Mouse (Mus musculus) MEL (cell line): ENCODE measurements at regions not wholly inside any gene's neighbourhood (a gene's known extent, or its start where the extent isn't known, plus 50 kb on each side); places are given as distances from the start of the nearest gene placed in this dataset.

ENCODE experiments used
- DNase-seq: peaks from one replicate; pipeline ENCODE4 v3.0.0; 2011; ENCODE audit warnings: low read depth, low spot score
- H3K27ac ChIP-seq: 2 replicates; pipeline ENCODE4 v1.5.1; 2012; ENCODE audit warnings: low read depth, mild to moderate bottlenecking, control low read depth, low read length, moderate library complexity; ENCODE audit not compliant: control insufficient read depth
- H3K27me3 ChIP-seq, 2 experiments: fragments of 150-350 bp in 1 of 2; sonication (generic) in 1 of 2; 2 replicates each; pipeline ENCODE4 v1.6.1; 2012; ENCODE audit warnings: low read length in 2 of 2, mild to moderate bottlenecking in 2 of 2, improper control_type of control experiment in 1 of 2, moderate library complexity in 1 of 2; ENCODE audit not compliant: insufficient read depth in 2 of 2, control insufficient read depth in 1 of 2
- H3K36me3 ChIP-seq, 2 experiments: 2 replicates each; pipeline ENCODE4 v1.6.1; 2012 to 2014; ENCODE audit warnings: low read length in 2 of 2, improper control_type of control experiment in 1 of 2, inconsistent platforms in 1 of 2, mild to moderate bottlenecking in 1 of 2; ENCODE audit not compliant: insufficient read depth in 2 of 2, control insufficient read depth in 1 of 2
- H3K4me1 ChIP-seq, 2 experiments: fragments of 150-350 bp in 1 of 2; sonication (generic) in 1 of 2; 2 replicates each; pipeline ENCODE4 v1.6.1; 2012; ENCODE audit warnings: low read length in 2 of 2, improper control_type of control experiment in 1 of 2, mild to moderate bottlenecking in 1 of 2; ENCODE audit not compliant: insufficient read depth in 2 of 2, control insufficient read depth in 1 of 2
- H3K4me3 ChIP-seq, 2 experiments: fragments of 150-350 bp in 1 of 2; sonication (generic) in 1 of 2; 2 replicates each; pipeline ENCODE4 v1.5.1; 2012; ENCODE audit warnings: low read depth in 2 of 2, low read length in 2 of 2, mild to moderate bottlenecking in 2 of 2, moderate library complexity in 2 of 2, control low read depth in 1 of 2, improper control_type of control experiment in 1 of 2; ENCODE audit not compliant: control insufficient read depth in 1 of 2, insufficient read depth in 1 of 2
- H3K79me2 ChIP-seq: 2 replicates; pipeline ENCODE4 v1.6.1; 2012; ENCODE audit warnings: mild to moderate bottlenecking, low read length, moderate library complexity; ENCODE audit not compliant: control insufficient read depth, poor library complexity, insufficient read depth
- H3K9ac ChIP-seq: 2 replicates; pipeline ENCODE4 v1.6.1; 2012; ENCODE audit warnings: low read depth, mild to moderate bottlenecking, control low read depth, low read length, moderate library complexity; ENCODE audit not compliant: control insufficient read depth, poor library complexity, severe bottlenecking
- H3K9me3 ChIP-seq: fragments of 150-350 bp; sonication (generic); replicated peaks from 2 replicates; pipeline ENCODE4 v1.6.1; 2012; ENCODE audit warnings: mild to moderate bottlenecking, low read length, improper control_type of control experiment, moderate library complexity; ENCODE audit not compliant: insufficient read depth
- CHD1 ChIP-seq: IDR thresholded peaks from 2 replicates; pipeline ENCODE4 v1.6.1; 2012; ENCODE audit warnings: low read depth, mild to moderate bottlenecking, inconsistent platforms, low read length, improper control_type of control experiment
- CTCF ChIP-seq, 3 experiments: IDR thresholded peaks in 2 of 3; conservative IDR thresholded peaks in 1 of 3; 2 replicates each; pipeline ENCODE4 v1.5.1; 2011 to 2012; ENCODE audit warnings: low read length in 3 of 3, low read depth in 2 of 3, mild to moderate bottlenecking in 2 of 3, improper control_type of control experiment in 1 of 3, inconsistent platforms in 1 of 3, mixed read lengths in 1 of 3, moderate library complexity in 1 of 3; ENCODE audit not compliant: control insufficient read depth in 1 of 3, insufficient read depth in 1 of 3, poor library complexity in 1 of 3, severe bottlenecking in 1 of 3
- EP300 ChIP-seq, 2 experiments: IDR thresholded peaks; 2 replicates each; pipeline ENCODE4 v1.6.1; 2011; ENCODE audit warnings: improper control_type of control experiment in 2 of 2, low read length in 2 of 2, low read depth in 1 of 2, mild to moderate bottlenecking in 1 of 2
- GABPA ChIP-seq: IDR thresholded peaks from 2 replicates; pipeline ENCODE4 v1.6.1; 2012; ENCODE audit warnings: low read depth, mild to moderate bottlenecking, inconsistent platforms, low read length, improper control_type of control experiment, moderate library complexity
- HCFC1 ChIP-seq: IDR thresholded peaks from 2 replicates; pipeline ENCODE4 v1.6.1; 2012; ENCODE audit warnings: low read depth, mild to moderate bottlenecking, inconsistent platforms, low read length, improper control_type of control experiment, moderate library complexity
- JUND ChIP-seq: IDR thresholded peaks from 2 replicates; pipeline ENCODE4 v1.6.1; 2011; ENCODE audit warnings: low read depth, mild to moderate bottlenecking, improper control_type of control experiment, low read length
- KAT2A ChIP-seq: conservative IDR thresholded peaks from 2 replicates; pipeline ENCODE4 v1.6.1; 2012; ENCODE audit warnings: low read depth, low read length, improper control_type of control experiment, inconsistent platforms
- MAZ ChIP-seq: IDR thresholded peaks from 2 replicates; pipeline ENCODE4 v1.6.1; 2012; ENCODE audit warnings: low read depth, mild to moderate bottlenecking, inconsistent platforms, low read length, improper control_type of control experiment
- MYC ChIP-seq: IDR thresholded peaks from 2 replicates; pipeline ENCODE4 v1.6.1; 2011; ENCODE audit warnings: low read depth, mild to moderate bottlenecking, low read length, improper control_type of control experiment, moderate library complexity
- NELFE ChIP-seq: IDR thresholded peaks from 2 replicates; pipeline ENCODE4 v1.6.1; 2011; ENCODE audit warnings: low read depth, low read length, improper control_type of control experiment
- POLR2AphosphoS2 ChIP-seq: IDR thresholded peaks from 2 replicates; pipeline ENCODE4 v1.6.1; 2011; ENCODE audit warnings: low read length, improper control_type of control experiment
- POLR2AphosphoS5 ChIP-seq: IDR thresholded peaks from 2 replicates; pipeline ENCODE4 v1.6.1; 2012; ENCODE audit warnings: low read depth, borderline replicate concordance, mild to moderate bottlenecking, inconsistent platforms, low read length, moderate library complexity, mixed read lengths
- RCOR1 ChIP-seq: IDR thresholded peaks from 2 replicates; pipeline ENCODE4 v1.6.1; 2012; ENCODE audit warnings: low read depth, mild to moderate bottlenecking, inconsistent platforms, low read length, improper control_type of control experiment
- TAL1 ChIP-seq: IDR thresholded peaks from 2 replicates; pipeline ENCODE4 v1.6.1; 2012; ENCODE audit warnings: mild to moderate bottlenecking, inconsistent platforms, low read length, moderate library complexity, mixed read lengths
- TBP ChIP-seq: IDR thresholded peaks from 2 replicates; pipeline ENCODE4 v1.8.0; 2011; ENCODE audit warnings: low read depth, low read length, improper control_type of control experiment
- UBTF ChIP-seq: IDR thresholded peaks from 2 replicates; pipeline ENCODE4 v1.6.1; 2012; ENCODE audit warnings: low read depth, mild to moderate bottlenecking, inconsistent platforms, low read length, improper control_type of control experiment, moderate library complexity, borderline replicate concordance; ENCODE audit not compliant: insufficient read depth
- USF2 ChIP-seq, 2 experiments: IDR thresholded peaks; 2 replicates each; pipeline ENCODE4 v1.6.1; 2011 to 2012; ENCODE audit warnings: improper control_type of control experiment in 2 of 2, low read length in 2 of 2, borderline replicate concordance in 1 of 2, inconsistent platforms in 1 of 2, low read depth in 1 of 2, mild to moderate bottlenecking in 1 of 2; ENCODE audit not compliant: insufficient read depth in 1 of 2
- ZC3H11A ChIP-seq: IDR thresholded peaks from 2 replicates; pipeline ENCODE4 v1.6.1; 2012; ENCODE audit warnings: low read depth, mild to moderate bottlenecking, inconsistent platforms, low read length, improper control_type of control experiment
- ZNF384 ChIP-seq: IDR thresholded peaks from 2 replicates; pipeline ENCODE4 v1.6.1; 2012; ENCODE audit warnings: low read depth, mild to moderate bottlenecking, inconsistent platforms, low read length, improper control_type of control experiment

GRCm38 (mm10) chr2:108904121-108904733 is 376.3 kb upstream of the Kif18a start:
- Histone ChIP-seq H3K27ac (no peak overlapping the region), H3K27me3 (no peaks in the 10 kb centered on the region), H3K4me3 (no peak overlapping the region), H3K4me1 (no peaks in the 10 kb centered on the region), H3K36me3 (no peaks in the 10 kb centered on the region), H3K9me3 (no peaks in the 10 kb centered on the region), H3K9ac (no peak overlapping the region), H3K79me2 (no peaks in the 10 kb centered on the region)
- no peak for DNase-seq
- no peak for TF ChIP-seq USF2 (IDR thresholded peaks at IDR 0.05; ENCODE audit: borderline replicate concordance in 1 of 2, insufficient read depth in 1 of 2, low read depth in 1 of 2, low read length in 2 of 2)
- TF ChIP-seq POLR2AphosphoS2 = no peak
- TF ChIP-seq TAL1 = no peak
- TF ChIP-seq MYC = no peak
- no peak for TF ChIP-seq NELFE
- TF ChIP-seq EP300 (IDR thresholded peaks at IDR 0.05; ENCODE audit: low read depth in 1 of 2, low read length in 2 of 2) = no peak
- no peak for TF ChIP-seq TBP

DNA sequence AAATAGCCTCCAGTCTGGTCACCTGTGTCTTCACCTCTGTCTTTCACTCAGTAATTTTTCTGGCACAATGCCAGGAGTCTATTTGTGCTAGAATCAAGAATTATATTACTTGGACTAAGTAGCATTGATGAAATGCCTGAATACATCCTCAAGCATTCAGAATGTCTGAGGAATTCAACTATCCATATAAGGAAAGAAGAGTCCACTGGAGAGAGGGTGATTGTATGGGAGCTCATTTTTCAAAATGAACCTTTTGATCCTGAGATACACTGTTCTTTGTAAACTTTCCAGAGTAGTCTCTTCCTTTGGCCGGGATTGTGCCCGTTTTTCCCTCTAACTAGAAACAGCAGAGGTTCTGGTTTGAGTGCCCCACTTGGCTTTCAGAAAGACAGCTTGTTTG is 367.0 kb upstream of the Kif18a start:
- Histone ChIP-seq H3K79me2 (no peaks in the 10 kb centered on the region), H3K4me3 (no peak overlapping the region), H3K27ac (no peak overlapping the region), H3K27me3 (no peaks in the 10 kb centered on the region; a peak in 1 of 4 replicates), H3K9ac (no peak overlapping the region), H3K4me1 (no peaks in the 10 kb centered on the region), H3K36me3 (no peaks in the 10 kb centered on the region), H3K9me3 (no peaks in the 10 kb centered on the region)
- no peak for TF ChIP-seq MAZ
- TF ChIP-seq JUND = no peak
- no peak for TF ChIP-seq GABPA
- TF ChIP-seq ZC3H11A = no peak
- no peak for TF ChIP-seq CTCF (IDR thresholded peaks at IDR 0.05 in 2 of 3, conservative IDR thresholded peaks at IDR 0.05 in 1 of 3; ENCODE audit: control insufficient read depth in 1 of 3, insufficient read depth in 1 of 3, low read depth in 2 of 3, low read length in 3 of 3, poor library complexity in 1 of 3, severe bottlenecking in 1 of 3)
- no peak for TF ChIP-seq HCFC1
- no peak for TF ChIP-seq POLR2AphosphoS5
- TF ChIP-seq UBTF = no peak
- no peak for TF ChIP-seq ZNF384
- TF ChIP-seq CHD1 = no peak
- TF ChIP-seq NELFE = no peak
- no peak for TF ChIP-seq KAT2A
- no peak for TF ChIP-seq RCOR1
- DNase-seq = no peak
